Mouse (Mus musculus) thymus, postnatal 25 days (tissue): ENCODE measurements around the gene Me1.
"Not testable (repeated sequence)": the region's sequence is repeated elsewhere in the genome, so short reads cannot be mapped to it uniquely, and the experiment has no call there.

Source experiments
- DNase-seq: peaks from one replicate; pipeline ENCODE4 v3.0.0; 2022

The Me1 gene

DNA sequence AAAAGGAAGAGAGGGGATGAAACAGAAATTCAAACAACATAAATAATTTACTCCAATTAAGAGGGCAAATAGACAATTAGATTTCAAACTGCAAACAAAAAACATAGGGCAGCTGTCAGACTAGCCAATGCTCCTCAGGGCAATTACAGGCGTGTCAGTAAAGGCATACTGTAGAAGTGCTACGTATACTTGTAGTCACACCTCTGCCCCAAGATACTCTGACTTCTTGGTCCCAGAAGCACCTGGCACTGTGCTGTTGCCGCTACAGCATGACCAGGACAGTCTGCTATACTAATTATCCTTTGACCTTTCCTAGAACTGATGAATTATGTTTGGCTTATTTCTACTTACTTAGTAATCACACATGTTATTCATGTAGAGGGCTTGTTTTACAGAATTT, 44.5 kb downstream of the Me1 start:
- no peak for DNase-seq

GRCm38 (mm10) chr9:86650822-86651221, 44.9 kb downstream of the Me1 start:
- DNase-seq: no peak

GRCm38 (mm10) chr9:86647931-86648550, 47.7 kb downstream of the Me1 start:
- DNase-seq: no peak

GRCm38 (mm10) chr9:86646807-86647206, 48.9 kb downstream of the Me1 start:
- DNase-seq: no peak

GRCm38 (mm10) chr9:86643497-86643896, 52.3 kb downstream of the Me1 start:
- no peak for DNase-seq

GRCm38 (mm10) chr9:86638771-86639170, 57.0 kb downstream of the Me1 start:
- DNase-seq: no peak

DNA sequence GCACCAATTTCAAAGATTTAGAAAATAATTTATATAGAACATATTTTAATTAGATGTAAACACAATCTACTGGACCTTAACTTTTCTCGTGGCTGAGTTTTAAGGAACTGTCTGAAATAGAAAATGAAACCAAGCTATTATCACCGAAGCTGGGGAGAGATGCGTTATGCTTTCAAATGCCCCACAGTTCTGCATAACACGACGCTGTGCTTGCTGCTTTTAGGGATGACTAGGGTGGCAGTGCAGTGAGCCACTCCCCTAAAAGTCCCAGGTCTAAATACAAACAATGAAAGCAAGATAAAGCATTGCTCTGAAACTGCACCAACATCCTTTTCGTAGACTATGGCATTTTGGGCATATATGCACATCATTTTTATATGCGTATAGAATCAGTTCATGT, 64.6 kb downstream of the Me1 start:
- no peak for DNase-seq

- no peak for DNase-seq
Observed at GRCm38 (mm10) chr9:86630352-86630931, 65.3 kb downstream of the Me1 start.

- DNase-seq: no peak
Observed at GRCm38 (mm10) chr9:86629379-86629778, 66.4 kb downstream of the Me1 start.

DNA sequence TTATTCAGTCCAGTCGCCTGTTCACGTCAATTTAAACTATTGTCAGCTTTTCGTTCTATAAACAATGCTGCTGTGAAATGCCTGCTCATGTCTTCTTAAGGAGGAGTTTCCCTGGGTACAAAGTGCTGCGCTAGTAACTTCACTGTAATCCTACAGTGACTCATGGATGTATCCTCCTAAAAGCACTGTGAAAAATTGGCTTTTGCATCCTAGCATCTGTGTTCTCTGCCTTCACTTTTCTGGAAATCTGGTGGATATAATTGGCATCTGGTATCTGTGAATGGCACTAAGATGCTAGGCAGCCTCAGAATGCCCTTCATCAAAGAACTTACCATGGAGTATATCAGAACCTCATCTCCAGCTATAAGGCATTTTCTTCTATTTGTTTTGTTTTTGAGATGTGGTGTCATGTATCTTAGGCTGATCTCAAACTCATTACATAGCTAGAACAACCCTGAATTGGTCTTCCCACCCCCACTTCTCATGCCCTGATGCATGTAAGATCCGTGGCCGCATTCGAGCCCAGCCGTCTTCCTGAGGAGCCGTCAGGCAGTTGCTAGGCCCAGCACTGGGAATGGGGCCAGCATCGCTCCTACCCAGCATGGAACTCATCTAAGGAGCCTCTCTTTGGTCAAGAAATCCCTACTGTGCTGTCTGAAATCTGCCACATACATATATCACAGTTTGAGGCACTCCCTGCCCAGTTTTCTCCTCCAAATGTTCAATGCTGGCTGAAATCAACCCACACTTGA, 67.8 kb downstream of the Me1 start:
- DNase-seq: no peak

DNA sequence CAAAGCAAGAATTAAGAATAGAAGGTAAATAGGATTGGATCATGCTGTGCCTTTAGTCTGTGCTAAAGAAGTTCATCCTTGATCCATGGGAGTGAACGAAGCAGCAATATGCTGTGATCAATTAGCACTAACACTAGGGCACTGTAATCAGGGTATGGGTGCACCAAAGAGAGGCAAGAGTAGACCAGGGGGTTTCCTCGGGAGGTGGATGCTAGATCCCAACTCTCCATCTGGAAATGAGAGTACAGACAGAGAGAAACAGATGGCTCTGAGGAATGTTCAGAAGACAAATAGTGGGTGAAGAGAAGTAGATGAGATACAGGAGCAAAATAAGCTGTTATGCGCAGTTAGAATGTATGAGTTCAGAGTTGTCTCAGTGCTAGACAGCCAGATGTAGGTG, 68.8 kb downstream of the Me1 start:
- DNase-seq: no peak

GRCm38 (mm10) chr9:86624781-86625180, 71.0 kb downstream of the Me1 start:
- no peak for DNase-seq

- DNase-seq: peak; percentile 6
Observed at GRCm38 (mm10) chr9:86624039-86624438, 71.7 kb downstream of the Me1 start.

DNA sequence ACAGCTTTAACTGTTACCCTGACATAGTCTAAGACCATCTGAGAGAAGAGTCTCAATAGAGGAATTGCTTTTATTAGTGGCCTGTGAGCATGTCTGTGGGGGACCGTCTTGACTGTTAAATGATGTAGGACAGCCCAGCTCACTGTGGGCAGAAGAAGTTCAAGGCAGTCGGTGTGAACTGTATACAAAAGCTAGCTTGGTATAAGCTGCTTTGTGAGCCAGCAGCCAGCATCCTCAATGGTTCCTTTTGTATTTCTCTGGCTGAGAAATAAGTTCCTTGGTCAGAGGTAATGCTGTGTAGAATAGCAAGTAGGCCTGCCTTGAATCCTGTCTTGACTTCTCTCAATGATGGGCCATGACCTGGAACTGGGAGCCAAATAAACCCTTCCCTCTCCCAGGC, 73.7 kb downstream of the Me1 start:
- DNase-seq: no peak

- DNase-seq: no peak
Observed at GRCm38 (mm10) chr9:86619341-86620139, 76.2 kb downstream of the Me1 start.

DNA sequence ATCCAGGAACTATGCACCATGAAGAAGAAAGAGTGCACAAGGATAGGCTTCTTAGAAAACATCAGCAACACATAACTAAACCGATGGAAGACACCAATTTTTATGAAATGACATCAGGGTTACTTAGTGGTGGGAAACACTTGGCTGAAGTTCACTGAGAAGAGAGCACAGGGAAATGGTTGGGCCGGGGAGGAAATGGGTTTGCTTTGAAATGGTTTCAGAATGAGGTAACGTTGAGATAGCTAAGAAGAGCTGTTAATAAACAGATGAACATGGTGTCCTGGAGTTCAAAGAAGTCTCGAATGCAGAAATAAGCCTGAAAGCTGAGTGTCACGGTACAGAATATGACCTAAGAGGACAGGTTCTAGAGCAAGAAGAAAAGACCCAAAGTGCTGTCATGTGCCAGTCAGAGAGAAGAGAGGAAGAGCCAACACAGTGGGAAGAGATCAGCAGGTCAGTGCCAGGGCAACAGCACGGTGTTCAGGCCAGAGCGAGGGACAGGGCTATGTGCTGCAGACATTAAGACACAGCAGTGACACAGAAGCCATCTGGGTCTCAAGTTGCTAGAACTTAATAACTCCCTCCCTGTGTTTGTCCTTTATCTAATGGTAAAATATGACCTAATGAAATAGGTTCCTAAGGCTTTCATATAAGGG, 77.8 kb downstream of the Me1 start:
- DNase-seq: no peak

DNA sequence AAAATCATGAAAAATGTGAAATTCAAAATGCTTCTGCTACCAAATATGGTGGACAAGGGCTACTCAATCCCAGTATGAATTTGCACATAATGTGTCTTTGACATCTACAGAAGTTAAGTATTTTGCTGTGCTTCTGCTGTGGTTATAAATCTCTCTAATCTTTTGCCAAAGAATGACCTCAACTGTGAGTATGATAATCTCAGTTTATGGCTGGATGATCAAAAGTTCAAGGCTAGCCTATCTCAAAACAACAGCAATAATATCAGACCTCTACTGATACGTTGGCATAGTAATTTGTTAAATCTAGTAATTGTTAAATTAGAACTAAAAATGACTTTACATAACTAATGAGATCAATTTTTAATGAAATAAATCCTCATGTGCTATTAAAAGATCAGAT, 80.0 kb downstream of the Me1 start:
- no peak for DNase-seq

DNA sequence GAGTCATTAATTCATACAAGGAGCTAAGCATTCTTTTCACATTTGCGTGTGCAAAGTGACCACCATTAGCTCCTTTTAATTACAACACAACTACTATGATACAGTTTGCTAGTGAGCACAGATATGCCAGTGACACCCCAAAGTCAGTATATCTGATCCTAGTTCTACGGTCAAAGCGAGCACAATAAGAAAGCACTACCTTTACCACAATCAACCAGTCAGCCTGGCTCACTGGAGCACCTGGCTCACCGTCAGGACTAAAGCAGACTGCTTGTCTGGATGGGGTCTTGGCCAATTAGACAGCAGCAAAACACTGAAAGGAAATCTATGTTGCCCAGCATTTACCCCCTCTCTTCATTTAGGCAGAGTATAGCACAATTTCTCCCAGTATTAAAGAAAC, 83.7 kb downstream of the Me1 start:
- no peak for DNase-seq

GRCm38 (mm10) chr9:86605776-86606175, 90.0 kb downstream of the Me1 start:
- no peak for DNase-seq

GRCm38 (mm10) chr9:86599723-86600303, 95.9 kb downstream of the Me1 start:
- DNase-seq: no peak

- not testable (repeated sequence) for DNase-seq
Observed at GRCm38 (mm10) chr9:86596983-86597382, 98.8 kb downstream of the Me1 start.

DNA sequence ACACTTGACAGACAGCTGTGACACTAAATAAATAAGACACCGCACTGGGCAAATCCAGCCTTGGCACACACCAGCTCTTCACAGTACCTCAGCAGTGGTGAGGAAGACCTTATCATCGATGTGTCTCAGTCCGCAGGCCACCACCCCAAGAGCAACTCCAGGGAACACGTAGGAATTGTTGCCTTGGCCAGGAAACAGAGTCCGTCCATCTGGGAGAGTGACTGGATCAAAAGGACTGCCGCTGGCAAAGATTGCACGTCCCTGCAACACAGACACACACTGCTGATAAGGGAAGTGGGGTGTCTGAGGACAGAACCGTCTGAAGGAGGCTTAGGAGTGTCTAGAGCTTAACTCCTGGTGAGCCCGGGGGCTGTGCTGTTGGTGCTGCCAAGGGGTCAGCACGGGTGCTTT, 101.4 kb downstream of the Me1 start:
- DNase-seq: not testable (repeated sequence)
